Mouse (Mus musculus): Measurements from ENCODE around the gene Cdkal1.
A peak's percentile ranks its signal among the peaks of the same experiment; 100 is the strongest.

- TF ChIP-seq CTCF (IDR thresholded peaks at IDR 0.05; ENCODE audit: low read depth) (no peak), EP300 (IDR thresholded peaks at IDR 0.05; ENCODE audit: low read depth) (peak; percentile 74)
These were observed 29.0 kb downstream of the Cdkal1 start for GRCm38 (mm10) chr13:29826469-29826868.

Measured in liver, embryonic 14.5 days (tissue).